Mouse (Mus musculus) liver, embryonic 14.5 days (tissue): ENCODE results near the gene Cck. TPM values are rescaled to one million over a fixed set of nuclear protein-coding genes. Genes with fewer than 3 reads are reported as not detected.

ENCODE experiments used
- ATAC-seq: fragments of 200-750 bp; cut with Nextera tagmentation; 2 replicates; pipeline ENCODE4 v1.8.0; 2017; ENCODE audit warnings: moderate number of reproducible peaks, mild to moderate bottlenecking, moderate library complexity; ENCODE audit not compliant: insufficient read depth
- DNase-seq, 3 experiments: peaks; one replicate each; pipeline ENCODE4 v3.0.0-alpha.2; 2012 to 2013; ENCODE audit warnings: low read depth in 3 of 3, low spot score in 3 of 3
- H3K27ac ChIP-seq: fragments of 300-500 bp; sonication (generic); 2 replicates; pipeline ENCODE4 v1.5.1; 2014; ENCODE audit warnings: moderate library complexity, mild to moderate bottlenecking, control low read depth, inconsistent platforms
- H3K27me3 ChIP-seq: fragments of 300-500 bp; sonication (generic); 2 replicates; pipeline ENCODE4 v1.6.1; 2014; ENCODE audit warnings: mild to moderate bottlenecking, low read length, moderate library complexity; ENCODE audit not compliant: control insufficient read depth, insufficient read depth
- H3K36me3 ChIP-seq: fragments of 300-500 bp; sonication (generic); replicated peaks from 2 replicates; pipeline ENCODE4 v1.6.1; 2014; ENCODE audit warnings: low read depth; ENCODE audit not compliant: control insufficient read depth, insufficient read depth
- H3K4me1 ChIP-seq, 2 experiments: fragments of 200-500 bp in 1 of 2; fragments of 300-500 bp in 1 of 2; sonication (generic) in 1 of 2; replicated peaks; 2 replicates each; pipeline ENCODE4 v1.6.1; 2012 to 2014; ENCODE audit warnings: antibody characterized with exemption in 1 of 2, inconsistent platforms in 1 of 2, low read length in 1 of 2; ENCODE audit not compliant: control insufficient read depth in 2 of 2, insufficient read depth in 2 of 2
- H3K4me2 ChIP-seq: fragments of 300-500 bp; sonication (generic); 2 replicates; pipeline ENCODE4 v1.6.1; 2014; ENCODE audit warnings: low read depth, mild to moderate bottlenecking, control low read depth, moderate library complexity
- H3K4me3 ChIP-seq, 2 experiments: fragments of 200-500 bp in 1 of 2; fragments of 300-500 bp in 1 of 2; sonication (generic) in 1 of 2; 2 replicates each; pipeline ENCODE4 v1.5.1; 2012 to 2014; ENCODE audit warnings: low read depth in 2 of 2, low read length in 2 of 2, mild to moderate bottlenecking in 2 of 2, control low read depth in 1 of 2, inconsistent platforms in 1 of 2, moderate library complexity in 1 of 2; ENCODE audit not compliant: insufficient read depth in 1 of 2
- H3K9ac ChIP-seq: fragments of 300-500 bp; sonication (generic); replicated peaks from 2 replicates; pipeline ENCODE4 v1.6.1; 2014; ENCODE audit warnings: mild to moderate bottlenecking, control low read depth, moderate library complexity
- H3K9me3 ChIP-seq: fragments of 300-500 bp; sonication (generic); 2 replicates; pipeline ENCODE4 v1.6.1; 2016; ENCODE audit warnings: low read length, mixed read lengths; ENCODE audit not compliant: control insufficient read depth
- CTCF ChIP-seq: IDR thresholded peaks from 2 replicates; pipeline ENCODE4 v1.5.1; 2016; ENCODE audit warnings: antibody characterized with exemption, low read depth, control low read depth
- EP300 ChIP-seq: IDR thresholded peaks from 2 replicates; pipeline ENCODE4 v1.6.1; 2016; ENCODE audit warnings: antibody characterized with exemption, low read depth
- WGBS: fragments of 180-500 bp; shearing (Covaris S2); extraction: QIAGEN DNeasy Blood & Tissue Kit; methylation state at CpG from one replicate; pipeline ENCODE4 v1.1.7; 2014; ENCODE audit not compliant: insufficient replicate concordance; 5-methylcytosine and 5-hydroxymethylcytosine counted together
- polyA plus RNA-seq, 2 experiments: library from polyadenylated mRNA; depleted of rRNA in 1 of 2; stranded (reverse) in 1 of 2; unstranded in 1 of 2; fragments of >200 nt; fragmentation: Nextera tagmentation in 1 of 2; extraction: Ambion mirVana in 1 of 2; gene quantifications; 2 replicates each; pipeline versions ENCODE4 v1.2.1 to v1.2.3; 2012 to 2014

Gene Cck
- polyA plus RNA-seq, 2 experiments = 0.12 TPM; not detected in 1

- no peak overlapping the region for H3K27ac ChIP-seq
- no peak overlapping the region for H3K4me3 ChIP-seq
- peaks cover 0 to 3% of the 10 kb centered on the region in 2 experiments; a peak in 3 of 4 replicates for H3K4me1 ChIP-seq
- H3K36me3 ChIP-seq = no peaks in the 10 kb centered on the region
- TF ChIP-seq CTCF (no peak), EP300 (no peak)
- no peaks in the 10 kb centered on the region for H3K27me3 ChIP-seq
- ATAC-seq (no peak), DNase-seq (no peak)
- H3K4me2 ChIP-seq = no peak overlapping the region
- no peak overlapping the region for H3K9ac ChIP-seq
- H3K9me3 ChIP-seq = no peaks in the 10 kb centered on the region
- 78% methylated on average over 1 of the region's 1 CpGs for WGBS
Observed at GRCm38 (mm10) chr9:121442145-121442544, 53.3 kb downstream of the Cck start.

Other genes starting within 250 kb of the Cck start
- gene Ulk4, start 218.5 kb downstream of the Cck start, polyA plus RNA-seq (2012; rRNA removed) = 0.32 and 0.40 TPM in 2 replicates
- gene Ulk4, start 218.5 kb downstream of the Cck start, polyA plus RNA-seq (2014; fragmentation: Nextera tagmentation; extraction: Ambion mirVana) = 25.9 and 30.5 TPM in 2 replicates
- 3.1 TPM in 2 replicates for gene Trak1, start 198.2 kb downstream of the Cck start, polyA plus RNA-seq (2012; rRNA removed)
- 2.9 TPM in 2 replicates for gene Trak1, start 198.2 kb downstream of the Cck start, polyA plus RNA-seq (2014; fragmentation: Nextera tagmentation; extraction: Ambion mirVana)
- gene Lyzl4, start 146.4 kb upstream of the Cck start, polyA plus RNA-seq (2012; rRNA removed) = not detected in 2 replicates
- gene Lyzl4, start 146.4 kb upstream of the Cck start, polyA plus RNA-seq (2014; fragmentation: Nextera tagmentation; extraction: Ambion mirVana) = 0.15 TPM in 1 of 2 replicates, not detected in the other
- gene Vipr1, start 147.0 kb upstream of the Cck start, polyA plus RNA-seq (2012; rRNA removed) = 0.17 and 0.26 TPM in 2 replicates
- 0.46 and 0.59 TPM in 2 replicates for gene Vipr1, start 147.0 kb upstream of the Cck start, polyA plus RNA-seq (2014; fragmentation: Nextera tagmentation; extraction: Ambion mirVana)
- gene Sec22c, start 209.8 kb upstream of the Cck start, polyA plus RNA-seq (2012; rRNA removed) = 1.6 and 1.8 TPM in 2 replicates
- gene Sec22c, start 209.8 kb upstream of the Cck start, polyA plus RNA-seq (2014; fragmentation: Nextera tagmentation; extraction: Ambion mirVana) = 2.2 and 2.9 TPM in 2 replicates
- gene Ss18l2, start 214.6 kb upstream of the Cck start, polyA plus RNA-seq (2012; rRNA removed) = 23.4 and 24.8 TPM in 2 replicates
- 76.8 and 83.3 TPM in 2 replicates for gene Ss18l2, start 214.6 kb upstream of the Cck start, polyA plus RNA-seq (2014; fragmentation: Nextera tagmentation; extraction: Ambion mirVana)
- gene Nktr, start 223.5 kb upstream of the Cck start, polyA plus RNA-seq (2012; rRNA removed) = 29.5 and 41.5 TPM in 2 replicates
- gene Nktr, start 223.5 kb upstream of the Cck start, polyA plus RNA-seq (2014; fragmentation: Nextera tagmentation; extraction: Ambion mirVana) = 18.5 and 24.0 TPM in 2 replicates